17 mouse cellular contexts compared by ENCODE assay signal in the genomic region with DNA sequence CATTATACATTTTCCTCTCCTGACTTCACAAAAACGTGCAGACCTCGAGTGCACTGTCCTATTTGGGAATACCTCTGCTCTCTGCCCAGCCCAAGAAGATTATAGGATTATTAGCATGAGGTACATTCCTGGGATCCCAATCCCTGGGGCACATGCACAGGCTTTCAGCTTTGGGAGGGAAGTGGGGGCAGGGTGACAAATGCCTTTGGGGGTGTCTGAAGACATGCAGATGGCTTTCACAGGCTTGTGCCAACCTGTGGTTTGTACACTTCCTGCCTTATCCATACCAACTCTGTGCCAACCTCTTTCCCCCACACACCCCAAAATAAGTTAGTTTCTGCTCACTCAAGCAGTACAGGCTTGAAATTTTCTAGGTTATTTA.
DNase-seq lines count a peak whose midpoint lies in the region; ATAC-seq and TF ChIP-seq lines count a peak whose summit lies in the region.
"Had no signal": no experiment of that assay in that cellular context is flagged by ENCODE, and none has a peak within 500 bp of the region (broad histone marks: within the 10 kb centered on the region; RNA-seq: fewer than 3 reads in every experiment).

No protein-coding gene starts in this region.

- no peaks in the 10 kb centered on the region for H3K27me3 ChIP-seq in myocyte (ENCODE audit: control insufficient read depth, insufficient read depth, insufficient read length)
- no peaks in the 10 kb centered on the region for H3K27me3 ChIP-seq in hindbrain, embryonic 12.5 days
- H3K27me3 ChIP-seq in midbrain, postnatal 0 days (ENCODE audit: insufficient read depth, low read length): no peaks in the 10 kb centered on the region
- H3K27me3 ChIP-seq: CH12.LX; heart, embryonic 13.5 days; stomach, embryonic 15.5 days had no signal

- H3K4me2 ChIP-seq in myocyte (ENCODE audit: low read depth): peak overlapping the region; percentile 71
- no peak overlapping the region for H3K4me2 ChIP-seq in hindbrain, embryonic 12.5 days (replicated peaks)
- no peak overlapping the region for H3K4me2 ChIP-seq in midbrain, postnatal 0 days (ENCODE audit: low read depth, low read length, poor library complexity, severe bottlenecking)
- H3K4me2 ChIP-seq: heart, embryonic 13.5 days; stomach, embryonic 15.5 days had no signal

- H3K36me3 ChIP-seq in myocyte (ENCODE audit: control insufficient read depth, insufficient read depth): no peaks in the 10 kb centered on the region
- H3K36me3 ChIP-seq in hindbrain, embryonic 12.5 days: no peaks in the 10 kb centered on the region
- no peaks in the 10 kb centered on the region for H3K36me3 ChIP-seq in midbrain, postnatal 0 days (ENCODE audit: insufficient read depth, low read length)
- H3K36me3 ChIP-seq: heart, embryonic 13.5 days; stomach, embryonic 15.5 days had no signal

- no peak for TF ChIP-seq CTCF in embryonic fibroblast, embryonic 13.5 days (IDR thresholded peaks at IDR 0.05; ENCODE audit: borderline replicate concordance, insufficient read depth, low read length)
- no peak for TF ChIP-seq CTCF in midbrain, postnatal 0 days (IDR thresholded peaks at IDR 0.05)

- H3K9me3 ChIP-seq in hindbrain, embryonic 12.5 days (replicated peaks): no peaks in the 10 kb centered on the region
- H3K9me3 ChIP-seq in midbrain, postnatal 0 days (ENCODE audit: low read length): no peaks in the 10 kb centered on the region
- H3K9me3 ChIP-seq: heart, embryonic 13.5 days; stomach, embryonic 15.5 days had no signal

- no peak overlapping the region for H3K9ac ChIP-seq in hindbrain, embryonic 12.5 days
- no peak overlapping the region for H3K9ac ChIP-seq in midbrain, postnatal 0 days (replicated peaks; ENCODE audit: low read length, poor library complexity, severe bottlenecking)
- H3K9ac ChIP-seq: heart, embryonic 13.5 days; stomach, embryonic 15.5 days had no signal

- no peak for TF ChIP-seq POLR2A in embryonic fibroblast, embryonic 13.5 days (IDR thresholded peaks at IDR 0.05; ENCODE audit: low read depth, low read length)
- TF ChIP-seq POLR2A in myocyte (IDR thresholded peaks at IDR 0.05; ENCODE audit: insufficient read length, low read depth): no peak

- H3ac ChIP-seq in myocyte (ENCODE audit: control insufficient read depth, insufficient read length): no peak overlapping the region

- H3K4me3 ChIP-seq in embryonic fibroblast, embryonic 13.5 days (ENCODE audit: insufficient read depth, low read length): no peak overlapping the region
- H3K4me3 ChIP-seq in myocyte: no peak overlapping the region
- H3K4me3 ChIP-seq in hindbrain, embryonic 12.5 days: no peak overlapping the region
- no peak overlapping the region for H3K4me3 ChIP-seq in midbrain, postnatal 0 days (ENCODE audit: low read depth, low read length)
- H3K4me3 ChIP-seq: heart, embryonic 13.5 days; left cerebral cortex, adult 2 months; stomach, embryonic 15.5 days had no signal

- no peak for ATAC-seq in hindbrain, embryonic 12.5 days (ENCODE audit: low FRiP score)
- ATAC-seq in midbrain, postnatal 0 days (ENCODE audit: low FRiP score): no peak
- ATAC-seq: forebrain, embryonic 16.5 days; lung, postnatal 0 days had no signal

- peak; percentile 4 to 24 for DNase-seq in thymus, adult 18-20 months
- DNase-seq in thymus, postnatal 0 days (ENCODE audit: low spot score): no peak
- DNase-seq in midbrain, postnatal 0 days (ENCODE audit: low spot score): no peak
- no peak for DNase-seq in neural tube, embryonic 10.5 days (ENCODE audit: extremely low spot score, low spot score)
- DNase-seq: cerebellum, adult 2 months; gastrocnemius, postnatal 36 days; kidney, adult 18-20 months; kidney, postnatal 4 days had no signal

- H3K27ac ChIP-seq in embryonic fibroblast, embryonic 13.5 days (ENCODE audit: insufficient read depth, low read length): peak overlapping the region; percentile 92
- H3K27ac ChIP-seq in hindbrain, embryonic 12.5 days: no peak overlapping the region
- no peak overlapping the region for H3K27ac ChIP-seq in midbrain, postnatal 0 days (ENCODE audit: low read depth, low read length)
- H3K27ac ChIP-seq: heart, embryonic 13.5 days; left cerebral cortex, adult 2 months; stomach, embryonic 15.5 days had no signal

- 77% methylated on average over 2 of the region's 2 CpGs for WGBS in hindbrain, embryonic 12.5 days
- WGBS in midbrain, postnatal 0 days: 60% methylated on average over 2 of the region's 2 CpGs

- peaks cover 12% of the 10 kb centered on the region for H3K4me1 ChIP-seq in embryonic fibroblast, embryonic 13.5 days (ENCODE audit: control insufficient read depth, insufficient read depth, low read length)
- no peaks in the 10 kb centered on the region for H3K4me1 ChIP-seq in hindbrain, embryonic 12.5 days
- no peaks in the 10 kb centered on the region for H3K4me1 ChIP-seq in midbrain, postnatal 0 days (ENCODE audit: insufficient read depth, low read length)
- H3K4me1 ChIP-seq: heart, embryonic 13.5 days; stomach, embryonic 15.5 days had no signal

- H3K79me2 ChIP-seq in myocyte (ENCODE audit: control insufficient read depth, insufficient read depth): no peaks in the 10 kb centered on the region

TF ChIP-seq in myocyte, 11 proteins besides CTCF, POLR2A, EP300 and RAD21:
- peak in 2 of 3 experiments; percentile 28 to 70 for TF ChIP-seq MYOD1 (IDR thresholded peaks at IDR 0.05; ENCODE audit: control insufficient read depth in 1 of 3, insufficient read length in 2 of 3, low read depth in 2 of 3)
- TF ChIP-seq USF1 (IDR thresholded peaks at IDR 0.05; ENCODE audit: low read depth): no peak
- no peak for TF ChIP-seq TCF3 (IDR thresholded peaks at IDR 0.05; ENCODE audit: insufficient read length, low read depth)
- TF ChIP-seq MYOG (IDR thresholded peaks at IDR 0.05; ENCODE audit: control insufficient read depth in 1 of 3, insufficient read depth in 1 of 3, insufficient read length in 2 of 3, low read depth in 2 of 3): peak in 1 of 3 experiments; percentile 73
- peak; percentile 57 for TF ChIP-seq TCF12 (IDR thresholded peaks at IDR 0.05; ENCODE audit: insufficient read depth, poor library complexity, severe bottlenecking)
- TF ChIP-seq REST (IDR thresholded peaks at IDR 0.05; ENCODE audit: insufficient read depth, insufficient read length): no peak

Comparison
In these comparisons a context has a peak if more than half of its experiments do, and no peak if none do; other contexts are left out.
1. DNase-seq: peak in thymus, adult 18-20 months (2 of 2); none in thymus, postnatal 0 days (single experiment), midbrain, postnatal 0 days (single experiment) and neural tube, embryonic 10.5 days (single experiment).